Mouse (Mus musculus) olfactory bulb, adult 2 months (tissue): ENCODE measurements around the gene Arhgap23.

ENCODE experiments used
- CTCF ChIP-seq: fragments of 200-500 bp; IDR thresholded peaks from 2 replicates; pipeline ENCODE4 v1.5.1; 2012; ENCODE audit warnings: low read depth, mild to moderate bottlenecking, low read length, moderate library complexity; ENCODE audit not compliant: insufficient read depth
- POLR2A ChIP-seq: fragments of 200-500 bp; IDR thresholded peaks from 2 replicates; pipeline ENCODE4 v1.6.1; 2012; ENCODE audit warnings: mild to moderate bottlenecking, low read depth, low read length, moderate library complexity; ENCODE audit not compliant: insufficient read depth

GRCm38 (mm10) chr11:97387811-97388210, 27.5 kb upstream of the Arhgap23 start:
- no peak for TF ChIP-seq POLR2A
- TF ChIP-seq CTCF = no peak
